Mouse (Mus musculus) midbrain, embryonic 10.5 days (tissue): Measurements from ENCODE around the gene Fhit. TPM values are rescaled to one million over a fixed set of nuclear protein-coding genes. Genes with fewer than 3 reads are reported as not detected.

Experiments
- DNase-seq: peaks from one replicate; pipeline ENCODE4 v3.0.0-alpha.2; 2017; ENCODE audit warnings: low spot score
- H3K27ac ChIP-seq: fragments of 300-500 bp; sonication (generic); replicated peaks from 2 replicates; pipeline ENCODE4 v1.5.1; 2016; ENCODE audit warnings: mild to moderate bottlenecking
- H3K27me3 ChIP-seq: fragments of 300-500 bp; sonication (generic); 2 replicates; pipeline ENCODE4 v1.6.1; 2016; ENCODE audit warnings: low read depth, mild to moderate bottlenecking; ENCODE audit not compliant: poor library complexity, severe bottlenecking
- H3K36me3 ChIP-seq: fragments of 300-500 bp; sonication (generic); 2 replicates; pipeline ENCODE4 v1.6.1; 2016; ENCODE audit warnings: mild to moderate bottlenecking, moderate library complexity
- H3K4me1 ChIP-seq: fragments of 300-500 bp; sonication (generic); 2 replicates; pipeline ENCODE4 v1.6.1; 2016
- H3K4me3 ChIP-seq: fragments of 300-500 bp; sonication (generic); 2 replicates; pipeline ENCODE4 v1.5.1; 2016; ENCODE audit warnings: mild to moderate bottlenecking, moderate library complexity
- H3K9me3 ChIP-seq: fragments of 300-500 bp; sonication (generic); replicated peaks from 2 replicates; pipeline ENCODE4 v1.6.1; 2016; ENCODE audit warnings: mild to moderate bottlenecking
- WGBS: fragments of 180-500 bp; shearing (Covaris S2); methylation state at CpG from one replicate; pipeline ENCODE4 v1.1.7; 2016; 5-methylcytosine and 5-hydroxymethylcytosine counted together
- polyA plus RNA-seq: library from polyadenylated mRNA; unstranded; fragments of >200 nt; fragmentation: Nextera tagmentation; extraction: Ambion mirVana; gene quantifications from 2 replicates; pipeline ENCODE4 v1.2.1, GENCODE M21; 2016

Fhit gene
- polyA plus RNA-seq, 1 experiment from 2014 or later: 3.4 TPM

DNA sequence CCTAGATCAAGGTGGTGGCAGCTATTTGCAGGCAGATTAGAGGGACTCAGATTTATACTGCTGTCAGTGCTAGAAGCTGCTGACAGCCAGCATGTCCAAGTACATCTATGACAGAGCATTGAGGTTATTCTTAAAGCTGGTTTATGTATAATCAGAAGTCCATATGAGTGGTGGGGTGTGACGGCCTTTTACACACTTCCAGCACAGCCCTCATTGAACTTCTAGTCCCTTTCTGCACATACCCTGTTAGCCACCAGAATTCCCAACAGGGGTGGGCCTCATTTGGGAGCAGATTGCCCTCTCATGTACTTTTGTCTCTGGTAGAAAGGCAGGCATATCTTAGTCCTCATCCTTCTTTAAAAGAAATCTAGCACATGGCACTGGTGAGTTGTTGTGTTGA lies 817.8 kb downstream of the Fhit start:
- Histone ChIP-seq H3K4me1 (no peaks in the 10 kb centered on the region), H3K9me3 (no peaks in the 10 kb centered on the region), H3K4me3 (no peak overlapping the region), H3K27me3 (no peaks in the 10 kb centered on the region), H3K27ac (no peak overlapping the region), H3K36me3 (no peaks in the 10 kb centered on the region)
- WGBS: 92% methylated on average over 1 of the region's 1 CpGs
- DNase-seq: no peak

DNA sequence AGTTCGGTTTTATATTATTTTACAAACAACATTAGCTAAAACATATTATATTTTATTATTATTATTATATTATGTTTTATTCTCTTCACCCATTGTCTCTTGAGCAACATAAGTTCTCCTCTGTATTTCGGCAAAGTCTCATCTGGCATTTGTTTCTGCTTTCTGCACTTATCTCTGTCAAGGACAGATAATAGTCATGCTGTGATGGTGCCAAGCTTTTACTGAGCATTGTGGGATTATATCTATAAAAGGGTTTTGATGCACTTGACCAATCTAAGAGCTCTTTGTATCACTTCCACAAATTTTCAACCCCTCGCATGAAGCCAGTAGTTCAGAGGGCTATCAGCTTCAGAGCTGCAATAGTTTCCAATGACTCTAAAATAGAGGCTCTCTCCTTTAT lies 845.1 kb downstream of the Fhit start:
- Histone ChIP-seq H3K4me1 (no peaks in the 10 kb centered on the region), H3K36me3 (no peaks in the 10 kb centered on the region), H3K4me3 (no peak overlapping the region), H3K9me3 (no peaks in the 10 kb centered on the region), H3K27me3 (no peaks in the 10 kb centered on the region), H3K27ac (no peak overlapping the region)
- no peak for DNase-seq
- WGBS: 86% methylated on average over 3 of the region's 3 CpGs

DNA sequence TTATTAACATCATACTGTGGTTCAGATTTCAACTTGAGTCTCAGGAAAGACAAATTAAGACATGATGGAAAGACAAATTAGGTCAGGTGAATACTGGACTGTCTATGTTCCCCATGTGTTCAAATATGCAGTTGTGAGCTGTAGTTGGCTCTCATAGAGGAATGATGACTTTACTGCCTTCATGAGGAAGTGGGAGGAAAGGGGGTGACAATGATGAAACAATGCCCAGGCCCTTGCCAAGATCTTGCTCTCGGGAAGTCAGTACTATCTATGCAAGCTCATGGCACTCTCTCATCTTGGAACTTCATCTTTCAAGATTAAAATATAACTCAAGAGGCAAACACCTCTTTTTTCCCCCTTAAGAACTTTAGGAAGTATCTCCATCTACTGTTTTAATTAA lies 849.6 kb downstream of the Fhit start:
- no peak for DNase-seq
- Histone ChIP-seq H3K9me3 (no peaks in the 10 kb centered on the region), H3K36me3 (no peaks in the 10 kb centered on the region), H3K4me3 (no peak overlapping the region), H3K27ac (no peak overlapping the region), H3K4me1 (no peaks in the 10 kb centered on the region), H3K27me3 (no peaks in the 10 kb centered on the region)
- 86% methylated on average over 1 of the region's 1 CpGs for WGBS

DNA sequence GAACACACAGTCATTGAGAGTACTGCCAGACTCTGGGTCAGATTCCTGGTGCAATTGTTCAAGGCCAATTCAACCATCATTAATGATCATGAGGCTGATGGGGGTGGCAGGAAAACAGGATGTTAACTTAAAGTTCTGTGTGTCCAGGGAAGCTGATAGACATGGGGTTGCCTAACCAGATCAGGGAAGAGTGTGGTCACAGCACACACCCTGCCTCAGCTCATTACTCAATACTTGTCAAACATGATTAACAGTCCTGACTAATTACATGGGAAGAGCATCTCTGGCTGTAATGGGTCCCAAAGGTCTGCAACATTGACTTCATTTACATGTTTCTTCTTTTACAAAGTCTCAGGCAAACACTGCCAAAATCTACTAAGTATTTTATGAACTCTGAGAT lies 856.5 kb downstream of the Fhit start:
- Histone ChIP-seq H3K4me3 (no peak overlapping the region), H3K27me3 (no peaks in the 10 kb centered on the region), H3K27ac (no peak overlapping the region), H3K4me1 (no peaks in the 10 kb centered on the region), H3K36me3 (no peaks in the 10 kb centered on the region), H3K9me3 (no peaks in the 10 kb centered on the region)
- no peak for DNase-seq

DNA sequence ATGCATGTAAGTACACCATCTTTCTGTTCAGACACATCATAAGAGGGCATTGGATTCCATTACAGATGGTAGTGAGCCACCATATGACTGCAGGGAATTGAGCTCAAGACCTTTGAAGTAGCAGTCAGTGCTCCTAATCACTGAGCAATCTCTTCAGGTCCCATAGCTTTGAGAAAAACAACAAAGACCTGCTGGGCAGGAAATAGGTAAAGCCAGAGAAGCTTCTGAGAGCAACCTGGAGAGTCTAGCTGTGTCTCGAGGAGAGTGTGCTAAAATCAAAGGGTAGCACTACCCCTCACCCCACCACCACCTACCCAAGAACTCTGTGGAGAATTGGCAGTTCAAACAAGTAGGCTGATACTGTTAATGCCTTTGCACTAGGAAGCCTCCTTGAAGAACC lies 860.3 kb downstream of the Fhit start:
- no peak overlapping the region for H3K4me3 ChIP-seq
- no peak for DNase-seq

DNA sequence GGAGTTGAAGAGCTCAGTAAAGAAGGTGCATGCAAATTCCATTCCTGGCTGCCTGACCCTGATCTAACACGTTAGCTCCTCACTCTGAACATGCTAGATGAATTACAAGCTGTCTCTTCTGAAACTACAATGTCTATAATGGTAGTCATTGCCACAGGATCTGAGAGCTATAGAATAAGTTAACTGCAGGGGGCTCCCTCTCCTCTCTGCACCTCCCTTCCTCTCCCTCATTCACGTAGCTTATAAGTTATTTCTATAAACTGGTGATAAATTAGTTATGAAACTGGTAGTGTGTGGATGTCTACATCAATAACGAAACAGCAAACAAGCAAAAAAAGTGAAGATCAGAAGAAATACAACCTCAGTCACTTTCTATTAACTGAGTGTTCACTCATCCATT lies 860.9 kb downstream of the Fhit start:
- Histone ChIP-seq H3K27ac (no peak overlapping the region), H3K9me3 (no peaks in the 10 kb centered on the region)
- WGBS: 81% methylated on average over 3 of the region's 3 CpGs

More for the DNA sequence above, 860.3 kb downstream of the Fhit start:
- H3K36me3 ChIP-seq: no peaks in the 10 kb centered on the region
- WGBS: 79% methylated on average over 1 of the region's 1 CpGs
- H3K9me3 ChIP-seq: no peaks in the 10 kb centered on the region
- no peaks in the 10 kb centered on the region; the same call in 1 of the 2 replicates for H3K4me1 ChIP-seq
- H3K27ac ChIP-seq: no peak overlapping the region
- no peaks in the 10 kb centered on the region for H3K27me3 ChIP-seq

DNA sequence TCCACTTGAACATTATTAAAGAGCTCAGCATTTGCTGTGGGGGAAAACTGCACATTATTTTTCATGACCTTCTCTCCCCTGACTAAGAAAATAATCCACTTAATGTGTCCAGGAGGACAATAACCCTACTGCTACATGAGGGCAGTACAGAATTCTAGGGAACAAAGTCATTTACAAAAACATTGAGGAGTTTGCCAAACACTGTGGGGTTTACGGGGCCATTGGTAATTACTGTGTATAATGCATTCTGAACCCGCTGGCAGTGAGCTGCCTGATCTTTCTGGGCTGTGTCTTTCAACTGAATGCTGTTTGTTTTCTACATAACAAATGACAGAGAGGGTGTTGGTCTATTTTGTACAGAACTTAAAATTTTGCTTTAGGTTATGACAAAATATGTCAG lies 862.8 kb downstream of the Fhit start:
- H3K27me3 ChIP-seq: no peaks in the 10 kb centered on the region
- WGBS: 80% methylated on average over 2 of the region's 2 CpGs
- no peaks in the 10 kb centered on the region for H3K9me3 ChIP-seq
- H3K4me1 ChIP-seq: no peaks in the 10 kb centered on the region; the same call in 1 of the 2 replicates
- H3K4me3 ChIP-seq: no peak overlapping the region
- H3K36me3 ChIP-seq: no peaks in the 10 kb centered on the region
- H3K27ac ChIP-seq: no peak overlapping the region
- no peak for DNase-seq

More for the DNA sequence above, 860.9 kb downstream of the Fhit start:
- H3K4me1 ChIP-seq: no peaks in the 10 kb centered on the region; the same call in 1 of the 2 replicates
- no peaks in the 10 kb centered on the region for H3K27me3 ChIP-seq
- DNase-seq: no peak
- H3K36me3 ChIP-seq: no peaks in the 10 kb centered on the region
- H3K4me3 ChIP-seq: no peak overlapping the region

DNA sequence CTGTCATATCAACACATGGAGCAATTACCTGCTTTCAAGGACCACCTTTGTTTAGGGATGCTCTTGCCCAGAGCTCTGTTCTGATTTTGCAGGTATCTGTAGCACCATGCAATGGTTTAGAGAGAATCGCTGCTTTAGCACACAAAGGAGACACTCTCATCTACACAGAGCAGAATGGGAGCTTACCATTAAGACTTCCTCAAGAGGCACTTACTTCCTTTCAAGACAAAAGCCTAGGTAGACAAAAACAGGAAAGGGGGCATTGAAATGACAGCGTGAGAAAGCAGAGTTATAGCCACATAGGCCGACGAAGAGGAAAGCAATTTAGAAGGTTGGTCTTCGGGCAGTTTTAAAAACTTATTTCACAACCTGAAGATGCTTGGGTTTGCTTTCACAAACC lies 872.8 kb downstream of the Fhit start:
- peaks cover 9% of the 10 kb centered on the region; the same call in 1 of the 2 replicates for H3K4me1 ChIP-seq
- H3K27ac ChIP-seq: no peak overlapping the region
- no peak overlapping the region for H3K4me3 ChIP-seq
- no peaks in the 10 kb centered on the region for H3K36me3 ChIP-seq
- no peaks in the 10 kb centered on the region for H3K27me3 ChIP-seq
- H3K9me3 ChIP-seq: no peaks in the 10 kb centered on the region
- no peak for DNase-seq
- 85% methylated on average over 5 of the region's 5 CpGs for WGBS

DNA sequence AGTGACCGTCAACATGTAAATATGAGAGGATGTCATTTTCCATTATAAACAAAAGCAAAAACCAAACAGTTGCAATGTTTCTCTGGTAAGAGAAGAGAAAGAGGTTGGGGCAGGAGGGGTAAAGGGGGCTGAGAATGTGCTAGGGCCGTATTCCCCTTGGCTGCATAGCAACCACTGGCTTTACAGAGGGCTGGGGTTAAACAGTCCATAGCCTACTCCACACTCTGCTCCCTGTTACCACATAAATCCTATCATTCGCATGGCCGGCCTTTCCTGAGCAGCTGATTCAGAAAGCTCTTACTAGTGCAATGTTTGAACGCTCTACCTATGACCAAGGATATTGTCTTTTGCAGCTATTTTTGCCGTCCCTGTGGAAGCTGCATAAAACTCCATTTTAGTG lies 875.8 kb downstream of the Fhit start:
- Histone ChIP-seq H3K4me1 (peaks cover 9% of the 10 kb centered on the region; the same call in 1 of the 2 replicates), H3K9me3 (no peaks in the 10 kb centered on the region), H3K4me3 (no peak overlapping the region), H3K27ac (no peak overlapping the region), H3K27me3 (no peaks in the 10 kb centered on the region), H3K36me3 (no peaks in the 10 kb centered on the region)
- whole genome bisulfite sequencing: 67% methylated on average over 6 of the region's 6 CpGs
- DNase-seq: peak; percentile 42

DNA sequence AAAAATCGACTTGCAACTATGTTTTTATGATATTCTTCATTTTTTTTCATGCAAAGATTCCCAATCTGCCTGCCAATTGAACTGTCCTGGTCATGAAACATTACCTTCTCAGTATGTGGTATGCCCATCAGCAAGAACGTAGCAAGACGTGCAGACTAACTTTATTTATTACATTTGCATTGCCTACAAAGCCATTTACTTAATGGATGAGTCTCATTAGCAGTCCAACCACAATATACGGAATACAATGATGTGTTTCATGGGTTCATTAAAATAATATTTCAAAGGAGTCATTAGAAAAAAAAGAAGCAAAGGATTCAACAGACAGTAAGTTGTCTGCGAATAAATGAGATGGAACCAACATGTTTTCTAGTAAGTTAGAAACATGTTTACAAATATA lies 933.1 kb downstream of the Fhit start:
- Histone ChIP-seq H3K4me3 (no peak overlapping the region), H3K27me3 (no peaks in the 10 kb centered on the region), H3K9me3 (no peaks in the 10 kb centered on the region), H3K36me3 (no peaks in the 10 kb centered on the region), H3K27ac (no peak overlapping the region), H3K4me1 (no peaks in the 10 kb centered on the region)
- no peak for DNase-seq
- 85% methylated on average over 5 of the region's 5 CpGs for WGBS

DNA sequence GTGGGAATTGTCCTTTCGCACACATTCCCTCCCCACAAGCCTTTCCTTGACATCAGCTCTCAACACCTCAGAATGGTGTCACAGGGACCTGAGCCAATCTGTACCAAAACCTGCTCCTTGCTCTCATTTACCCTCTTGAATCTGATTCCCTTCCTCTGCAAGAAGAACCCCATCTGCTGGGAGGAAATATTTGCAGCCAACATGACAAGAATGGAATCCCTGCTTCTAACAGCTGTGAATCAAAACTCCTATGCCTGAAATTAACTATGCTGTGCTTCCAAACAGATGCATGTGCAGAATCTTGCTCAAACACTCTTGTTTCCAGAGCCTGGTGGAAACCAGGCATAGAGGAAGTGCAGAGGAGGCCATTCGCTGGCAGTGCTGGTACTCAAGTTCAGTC lies 940.0 kb downstream of the Fhit start:
- Histone ChIP-seq H3K4me3 (no peak overlapping the region), H3K9me3 (no peaks in the 10 kb centered on the region), H3K27me3 (no peaks in the 10 kb centered on the region), H3K27ac (no peak overlapping the region), H3K36me3 (no peaks in the 10 kb centered on the region), H3K4me1 (no peaks in the 10 kb centered on the region)
- DNase-seq: no peak
- WGBS: 97% methylated on average over 2 of the region's 2 CpGs

DNA sequence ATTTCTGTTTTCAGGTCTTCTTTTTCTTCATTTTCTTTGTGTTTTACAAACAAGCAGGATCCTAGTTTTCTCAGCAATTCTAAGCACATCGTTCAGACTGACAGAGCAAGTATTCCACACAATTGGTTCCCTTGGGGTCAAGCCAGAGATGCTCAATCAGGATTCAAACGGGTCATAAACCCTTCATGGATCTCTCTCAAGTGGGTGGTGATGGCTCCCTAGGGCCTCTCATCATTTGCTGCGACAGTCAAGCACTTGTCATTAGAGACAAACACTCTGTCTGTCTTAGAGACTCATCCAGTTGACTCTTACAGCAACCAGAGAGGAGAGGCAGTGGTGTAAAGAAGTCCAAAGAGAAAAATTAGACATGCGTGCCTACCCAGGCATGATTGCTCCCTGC lies 948.6 kb downstream of the Fhit start:
- H3K4me3 ChIP-seq: no peak overlapping the region
- no peaks in the 10 kb centered on the region for H3K27me3 ChIP-seq
- DNase-seq: no peak
- no peaks in the 10 kb centered on the region for H3K36me3 ChIP-seq
- no peak overlapping the region for H3K27ac ChIP-seq
- no peaks in the 10 kb centered on the region for H3K4me1 ChIP-seq
- 74% methylated on average over 4 of the region's 4 CpGs for WGBS
- no peaks in the 10 kb centered on the region for H3K9me3 ChIP-seq

DNA sequence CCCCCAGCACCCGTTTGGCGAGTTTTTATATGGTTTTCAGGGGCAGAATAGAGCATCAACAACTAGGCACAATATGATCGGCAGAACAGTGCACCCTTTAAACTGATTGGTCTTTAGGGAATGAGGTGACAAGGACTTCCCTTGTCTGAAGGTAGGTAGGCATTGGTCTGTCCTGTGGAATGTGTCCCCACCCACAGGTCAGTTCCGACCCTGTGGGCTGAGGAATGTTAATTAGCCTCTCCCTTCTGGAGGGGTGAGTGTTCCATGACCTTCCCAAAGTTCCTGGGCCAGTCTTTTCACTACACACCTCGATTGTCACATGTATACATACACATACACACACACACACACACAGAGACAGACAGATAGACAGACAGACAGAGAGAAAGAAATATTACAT lies 950.7 kb downstream of the Fhit start:
- Histone ChIP-seq H3K27me3 (no peaks in the 10 kb centered on the region), H3K9me3 (no peaks in the 10 kb centered on the region), H3K36me3 (no peaks in the 10 kb centered on the region), H3K4me1 (no peaks in the 10 kb centered on the region), H3K4me3 (no peak overlapping the region), H3K27ac (no peak overlapping the region)
- DNase-seq: no peak
- WGBS: 80% methylated on average over 5 of the region's 5 CpGs

DNA sequence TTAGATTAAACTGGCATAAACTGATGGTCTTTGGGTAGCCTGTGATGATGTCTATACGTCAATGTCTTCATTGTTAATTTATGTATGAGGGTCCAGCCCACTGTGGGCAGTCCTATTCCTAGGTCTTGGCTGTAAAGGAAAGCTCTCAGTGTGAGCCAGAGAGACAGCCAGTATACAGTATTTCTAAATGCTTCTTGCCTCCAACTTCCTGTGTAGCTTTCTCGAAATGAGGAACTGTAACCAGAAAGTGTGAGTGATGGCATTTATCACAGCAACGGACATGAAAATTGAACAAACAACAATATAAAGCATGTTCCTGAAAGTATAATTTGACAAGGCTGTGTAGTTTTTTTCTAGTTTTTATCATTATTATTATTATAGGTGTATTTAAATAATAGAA lies 952.8 kb downstream of the Fhit start:
- WGBS: 91% methylated on average over 3 of the region's 3 CpGs
- no peak for DNase-seq
- no peaks in the 10 kb centered on the region for H3K9me3 ChIP-seq

More for the DNA sequence above, 952.8 kb downstream of the Fhit start:
- no peaks in the 10 kb centered on the region for H3K4me1 ChIP-seq
- no peak overlapping the region for H3K4me3 ChIP-seq
- no peaks in the 10 kb centered on the region for H3K27me3 ChIP-seq
- H3K36me3 ChIP-seq: no peaks in the 10 kb centered on the region
- no peak overlapping the region for H3K27ac ChIP-seq
